Mouse (Mus musculus) bone marrow, adult 2 months (tissue): ENCODE data around the gene Lrrc57. TPM values are rescaled to one million over a fixed set of nuclear protein-coding genes. Genes with fewer than 3 reads are reported as not detected.
"Not testable (repeated sequence)": the region's sequence is repeated elsewhere in the genome, so short reads cannot be mapped to it uniquely, and the experiment has no call there.

Experiments
- H3K27ac ChIP-seq: fragments of 200-500 bp; 2 replicates; pipeline ENCODE4 v1.5.1; 2012; ENCODE audit warnings: low read depth, mild to moderate bottlenecking, control low read depth, inconsistent platforms, low read length; ENCODE audit not compliant: control insufficient read depth, poor library complexity, insufficient read depth
- H3K4me1 ChIP-seq: fragments of 200-500 bp; 2 replicates; pipeline ENCODE4 v1.6.1; 2011; ENCODE audit warnings: low read length; ENCODE audit not compliant: control insufficient read depth, insufficient read depth
- H3K4me3 ChIP-seq: fragments of 200-500 bp; replicated peaks from 2 replicates; pipeline ENCODE3; 2011; ENCODE audit warnings: mild to moderate bottlenecking, low read depth, low read length, control low read depth; ENCODE audit not compliant: control insufficient read depth
- CTCF ChIP-seq: fragments of 200-500 bp; IDR thresholded peaks from 2 replicates; pipeline ENCODE4 v1.5.1; 2011; ENCODE audit warnings: low read length, control low read depth; ENCODE audit not compliant: control insufficient read depth, insufficient read depth
- POLR2A ChIP-seq: fragments of 200-500 bp; IDR thresholded peaks from 2 replicates; pipeline ENCODE4 v1.6.1; 2011; ENCODE audit warnings: low read depth, mild to moderate bottlenecking, control low read depth, low read length, borderline replicate concordance; ENCODE audit not compliant: control insufficient read depth
- WGBS: fragments of 180-500 bp; shearing (Covaris S2); methylation state at CpG from one replicate; pipeline ENCODE4 v1.1.7; 2018; 5-methylcytosine and 5-hydroxymethylcytosine counted together
- polyA plus RNA-seq: library from polyadenylated mRNA; stranded (reverse); fragments of >200 nt; gene quantifications from 2 replicates; pipeline ENCODE4 v1.2.4, GENCODE M21; 2011; ENCODE audit warnings: low replicate concordance; ENCODE audit not compliant: missing spikeins, insufficient read depth, insufficient read length

Lrrc57 gene
- polyA plus RNA-seq, 1 experiment: 7.5 TPM

GRCm38 (mm10) chr2:120578286-120578685 lies 31.0 kb downstream of the Lrrc57 start:
- TF ChIP-seq POLR2A (no peak), CTCF (no peak)
- WGBS: 7% methylated on average over 5 of the region's 5 CpGs
- Histone ChIP-seq H3K4me1 (no peaks in the 10 kb centered on the region; the same call in 1 of the 2 replicates), H3K27ac (peak overlapping the region; percentile 61; the same call in 1 of the 2 replicates), H3K4me3 (no peak overlapping the region)

GRCm38 (mm10) chr2:120577799-120578198 lies 31.5 kb downstream of the Lrrc57 start:
- TF ChIP-seq CTCF (no peak), POLR2A (no peak)
- Histone ChIP-seq H3K4me3 (no peak overlapping the region), H3K4me1 (no peaks in the 10 kb centered on the region; the same call in 1 of the 2 replicates), H3K27ac (peak overlapping the region; percentile 61; the same call in 1 of the 2 replicates)
- WGBS: 51% methylated on average over 4 of the region's 4 CpGs

DNA sequence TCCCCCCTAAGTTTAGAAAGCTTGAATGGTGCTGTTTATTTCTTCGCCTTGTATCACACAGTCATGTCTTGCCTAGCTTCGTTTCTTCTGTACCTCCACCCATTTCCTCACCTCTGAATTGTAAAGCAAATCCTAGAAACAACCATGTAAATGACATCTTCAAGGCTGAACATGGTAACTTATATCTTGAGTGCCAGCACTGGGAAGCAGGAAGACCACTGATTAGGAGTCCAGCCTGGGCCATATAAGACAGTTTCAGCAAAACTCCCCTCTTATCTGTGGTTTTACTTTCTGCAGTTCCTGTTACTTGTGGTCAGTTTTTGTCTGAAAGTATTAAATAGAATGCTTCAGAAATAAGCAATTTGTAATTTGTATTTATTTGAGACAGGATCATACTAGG lies 33.3 kb downstream of the Lrrc57 start:
- Histone ChIP-seq H3K4me3 (no peak overlapping the region), H3K27ac (no peak overlapping the region), H3K4me1 (peaks cover 2% of the 10 kb centered on the region; the same call in 1 of the 2 replicates)
- TF ChIP-seq POLR2A (no peak), CTCF (no peak)
- WGBS: 46% methylated on average over 2 of the region's 2 CpGs

GRCm38 (mm10) chr2:120575121-120575520 lies 34.2 kb downstream of the Lrrc57 start:
- TF ChIP-seq CTCF: no peak
- no peak for TF ChIP-seq POLR2A
- H3K4me1 ChIP-seq: peaks cover 2% of the 10 kb centered on the region; the same call in 1 of the 2 replicates
- no peak overlapping the region for H3K4me3 ChIP-seq
- 53% methylated on average over 3 of the region's 3 CpGs for WGBS
- H3K27ac ChIP-seq: no peak overlapping the region

DNA sequence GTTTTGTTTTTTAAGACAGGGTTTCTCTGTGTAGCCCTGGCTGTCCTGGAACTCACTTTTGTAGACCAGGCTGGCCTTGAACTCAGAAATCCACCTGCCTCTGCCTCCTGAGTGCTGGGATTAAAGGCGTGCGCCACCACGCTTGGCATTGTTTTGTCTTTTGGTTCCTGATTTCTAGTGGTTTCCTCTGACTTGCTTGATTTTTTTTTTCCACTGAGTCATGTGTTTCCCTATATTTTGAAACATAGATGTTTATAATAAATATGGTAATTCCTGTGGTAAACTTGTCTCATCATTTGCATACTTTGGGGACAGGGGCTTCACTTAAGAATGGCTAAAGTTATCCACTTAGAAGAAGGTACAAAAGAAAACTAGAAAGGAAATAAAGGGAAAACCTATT lies 37.2 kb downstream of the Lrrc57 start:
- WGBS: 52% methylated on average over 3 of the region's 3 CpGs
- H3K4me3 ChIP-seq, H3K27ac ChIP-seq, H3K4me1 ChIP-seq: not testable (repeated sequence)

- 85% methylated on average over 3 of the region's 3 CpGs for WGBS
- no peak overlapping the region for H3K27ac ChIP-seq
- H3K4me3 ChIP-seq: no peak overlapping the region
- H3K4me1 ChIP-seq: peaks cover 2% of the 10 kb centered on the region; the same call in 1 of the 2 replicates
- TF ChIP-seq CTCF: no peak
- no peak for TF ChIP-seq POLR2A
These were observed 38.2 kb downstream of the Lrrc57 start for GRCm38 (mm10) chr2:120571081-120571480.

- peak overlapping the region; percentile 99 for H3K4me3 ChIP-seq
- WGBS: under 1% methylated on average over 22 of the region's 22 CpGs
- peak overlapping the region; percentile 95 for H3K27ac ChIP-seq
- TF ChIP-seq POLR2A (no peak), CTCF (no peak)
- H3K4me1 ChIP-seq: peaks cover 2% of the 10 kb centered on the region; the same call in 1 of the 2 replicates
These were observed 41.5 kb downstream of the Lrrc57 start for GRCm38 (mm10) chr2:120567798-120568320.

- H3K27ac ChIP-seq: peak within 1 kb of the TSS; percentile 95
- peak within 1 kb of the TSS; percentile 99 for H3K4me3 ChIP-seq
- 2% methylated on average over 42 of the region's 42 CpGs for WGBS
- TF ChIP-seq CTCF (no peak), POLR2A (peak; percentile 67; the same call in 1 of the 2 replicates)
- peaks cover 2% of the 10 kb centered on the region; the same call in 1 of the 2 replicates for H3K4me1 ChIP-seq
These were observed 42.2 kb downstream of the Lrrc57 start, which contains the start of gene Snap23 for GRCm38 (mm10) chr2:120566886-120567797. TSS of gene Snap23 (plus strand) at chr2:120567671.
